Mouse (Mus musculus): Measurements from ENCODE around the gene Cct4. TPM values are rescaled to one million over a fixed set of nuclear protein-coding genes. Genes with fewer than 3 reads are reported as not detected.

Cct4 gene
- polyA plus RNA-seq, 1 experiment, result 148 TPM

- WGBS, result 96% methylated on average over 4 of the region's 4 CpGs
- H3K27ac ChIP-seq (ENCODE audit: insufficient read depth, low read depth, low read length), result no peak overlapping the region
- no peak for DNase-seq
- H3K4me3 ChIP-seq (ENCODE audit: insufficient read depth, low read depth, low read length), result no peak overlapping the region
- peaks cover 11% of the 10 kb centered on the region for H3K4me1 ChIP-seq (ENCODE audit: control insufficient read depth, insufficient read depth, low read length)
- H3K27me3 ChIP-seq (replicated peaks; ENCODE audit: control insufficient read depth, insufficient read depth, low read length), result no peaks in the 10 kb centered on the region
- peaks cover 13% of the 10 kb centered on the region for H3K36me3 ChIP-seq (ENCODE audit: control insufficient read depth, insufficient read depth, low read length)
- no peak for TF ChIP-seq POLR2A (IDR thresholded peaks at IDR 0.05; ENCODE audit: low read depth, low read length)
- TF ChIP-seq CTCF (conservative IDR thresholded peaks at IDR 0.05; ENCODE audit: insufficient read depth, insufficient read length, low read depth, low read length), result no peak
Observed at GRCm38 (mm10) chr11:22995461-22995860, 5.1 kb downstream of the Cct4 start.

GRCm38 (mm10) chr11:22998308-22998707 lies 8.0 kb downstream of the Cct4 start:
- Histone ChIP-seq H3K4me1 (ENCODE audit: control insufficient read depth, insufficient read depth, low read length) (no peaks in the 10 kb centered on the region; the same call in 1 of the 2 replicates), H3K36me3 (ENCODE audit: control insufficient read depth, insufficient read depth, low read length) (peaks cover 22% of the 10 kb centered on the region), H3K4me3 (ENCODE audit: insufficient read depth, low read depth, low read length) (no peak overlapping the region), H3K27me3 (replicated peaks; ENCODE audit: control insufficient read depth, insufficient read depth, low read length) (no peaks in the 10 kb centered on the region), H3K27ac (ENCODE audit: insufficient read depth, low read depth, low read length) (no peak overlapping the region)
- WGBS, result 82% methylated on average over 1 of the region's 1 CpGs
- TF ChIP-seq POLR2A (IDR thresholded peaks at IDR 0.05; ENCODE audit: low read depth, low read length) (no peak), CTCF (conservative IDR thresholded peaks at IDR 0.05; ENCODE audit: insufficient read depth, insufficient read length, low read depth, low read length) (no peak)
- DNase-seq, result no peak

DNA sequence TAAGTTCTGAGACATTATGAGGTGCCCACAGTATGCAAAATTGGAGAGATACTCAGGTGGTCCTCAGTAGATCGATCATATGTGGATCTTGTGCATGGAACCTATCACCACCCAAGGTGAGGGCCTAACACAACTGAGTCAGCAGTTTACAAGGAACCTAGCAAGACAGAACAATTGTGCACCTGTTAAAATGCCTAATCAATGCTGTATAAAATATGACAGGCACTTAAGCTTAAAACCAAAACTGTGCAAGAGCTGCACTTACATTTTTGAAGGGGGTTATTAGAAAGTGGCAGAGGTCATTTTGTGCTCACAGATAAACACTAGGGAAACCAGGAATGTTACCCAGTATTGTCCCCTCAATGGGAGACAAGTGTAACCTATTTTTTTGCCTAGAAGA lies 15.0 kb downstream of the Cct4 start:
- TF ChIP-seq CTCF (conservative IDR thresholded peaks at IDR 0.05; ENCODE audit: insufficient read depth, insufficient read length, low read depth, low read length) (no peak), POLR2A (IDR thresholded peaks at IDR 0.05; ENCODE audit: low read depth, low read length) (no peak)
- H3K27ac ChIP-seq (ENCODE audit: insufficient read depth, low read depth, low read length), result no peak overlapping the region
- 90% methylated on average over 1 of the region's 1 CpGs for WGBS
- DNase-seq, result no peak
- peaks cover 4% of the 10 kb centered on the region; the same call in 1 of the 2 replicates for H3K4me1 ChIP-seq (ENCODE audit: control insufficient read depth, insufficient read depth, low read length)
- peaks cover 16% of the 10 kb centered on the region for H3K36me3 ChIP-seq (ENCODE audit: control insufficient read depth, insufficient read depth, low read length)
- H3K4me3 ChIP-seq (ENCODE audit: insufficient read depth, low read depth, low read length), result no peak overlapping the region
- no peaks in the 10 kb centered on the region for H3K27me3 ChIP-seq (replicated peaks; ENCODE audit: control insufficient read depth, insufficient read depth, low read length)

DNA sequence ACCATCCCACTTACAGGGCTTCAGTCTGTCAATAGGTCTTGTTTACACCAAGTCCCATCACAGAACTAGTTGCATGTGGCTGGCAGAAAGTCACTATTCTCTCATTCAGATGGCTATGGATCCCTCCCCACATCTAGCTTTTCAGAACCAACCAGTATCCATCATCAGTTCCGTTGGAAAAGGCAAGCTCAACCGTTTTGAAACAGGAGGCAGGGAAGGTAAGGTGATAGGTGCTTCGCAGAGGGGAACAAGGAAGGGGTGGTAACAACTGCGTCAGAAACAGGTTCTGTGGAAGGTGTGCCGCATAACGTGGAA lies 16.8 kb downstream of the Cct4 start:
- no peak for TF ChIP-seq POLR2A (IDR thresholded peaks at IDR 0.05; ENCODE audit: low read depth, low read length)
- TF ChIP-seq CTCF (conservative IDR thresholded peaks at IDR 0.05; ENCODE audit: insufficient read depth, insufficient read length, low read depth, low read length), result no peak
- no peak overlapping the region for H3K27ac ChIP-seq (ENCODE audit: insufficient read depth, low read depth, low read length)
- WGBS, result 6% methylated on average over 6 of the region's 6 CpGs
- H3K27me3 ChIP-seq (replicated peaks; ENCODE audit: control insufficient read depth, insufficient read depth, low read length), result no peaks in the 10 kb centered on the region
- peaks cover 12% of the 10 kb centered on the region for H3K36me3 ChIP-seq (ENCODE audit: control insufficient read depth, insufficient read depth, low read length)
- no peak for DNase-seq
- peak overlapping the region; percentile 37 for H3K4me3 ChIP-seq (ENCODE audit: insufficient read depth, low read depth, low read length)
- H3K4me1 ChIP-seq (ENCODE audit: control insufficient read depth, insufficient read depth, low read length), result peaks cover 4% of the 10 kb centered on the region; the same call in 1 of the 2 replicates

GRCm38 (mm10) chr11:23007481-23008180 lies 17.3 kb downstream of the Cct4 start, which contains the start of gene Fam161a:
Gene Fam161a, plus strand, starts transcription at chr11:23007531.
- TF ChIP-seq CTCF (conservative IDR thresholded peaks at IDR 0.05; ENCODE audit: insufficient read depth, insufficient read length, low read depth, low read length) (no peak), POLR2A (IDR thresholded peaks at IDR 0.05; ENCODE audit: low read depth, low read length) (no peak)
- peak within 1 kb of the TSS; percentile 77 for H3K27ac ChIP-seq (ENCODE audit: insufficient read depth, low read depth, low read length)
- peaks cover 4% of the 10 kb centered on the region; the same call in 1 of the 2 replicates for H3K4me1 ChIP-seq (ENCODE audit: control insufficient read depth, insufficient read depth, low read length)
- peak within 1 kb of the TSS; percentile 82 for H3K4me3 ChIP-seq (ENCODE audit: insufficient read depth, low read depth, low read length)
- WGBS, result under 1% methylated on average over 22 of the region's 22 CpGs
- H3K27me3 ChIP-seq (replicated peaks; ENCODE audit: control insufficient read depth, insufficient read depth, low read length), result no peaks in the 10 kb centered on the region
- peaks cover 8% of the 10 kb centered on the region for H3K36me3 ChIP-seq (ENCODE audit: control insufficient read depth, insufficient read depth, low read length)
- DNase-seq, result peak; percentile 96

DNA sequence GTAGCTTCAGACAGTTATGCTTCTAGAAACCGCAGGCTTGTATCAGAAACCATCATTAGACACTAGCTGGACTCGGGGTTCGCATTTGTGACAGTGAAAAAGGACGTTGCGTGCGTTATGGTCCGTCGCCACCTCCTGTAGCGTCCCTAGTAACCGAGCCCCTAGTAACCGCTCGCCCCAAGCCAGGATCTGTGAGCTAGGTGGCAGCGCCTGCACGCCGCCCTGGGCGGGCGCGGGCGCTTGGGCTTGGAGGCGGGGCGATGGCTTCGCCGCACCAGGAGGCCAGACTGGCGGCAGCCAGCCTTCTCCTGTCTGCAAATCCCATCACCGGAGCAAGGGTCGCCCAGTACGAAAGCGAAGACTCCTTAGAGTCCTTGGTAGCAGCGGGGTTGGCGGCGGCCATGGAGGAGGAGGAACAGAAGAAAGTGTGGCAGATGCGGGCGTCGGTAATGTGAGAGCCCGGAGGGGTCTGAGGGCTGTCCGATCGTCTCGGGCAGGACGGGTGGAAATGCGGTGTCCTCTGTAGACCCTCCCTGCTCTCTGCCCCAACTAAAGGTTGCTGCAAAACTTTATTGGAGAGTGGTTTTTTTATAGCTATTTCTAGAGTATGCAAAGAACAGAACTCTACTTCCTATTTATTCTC lies 18.0 kb downstream of the Cct4 start:
- WGBS, result 1% methylated on average over 40 of the region's 40 CpGs
- H3K27ac ChIP-seq (ENCODE audit: insufficient read depth, low read depth, low read length), result peak overlapping the region; percentile 77
- DNase-seq, result peak; percentile 92
- H3K36me3 ChIP-seq (ENCODE audit: control insufficient read depth, insufficient read depth, low read length), result peaks cover 7% of the 10 kb centered on the region
- 0 out of 2 replicates have a peak, but pooled peaks have one; percentile 14 for TF ChIP-seq CTCF (conservative IDR thresholded peaks at IDR 0.05; ENCODE audit: insufficient read depth, insufficient read length, low read depth, low read length)
- TF ChIP-seq POLR2A (IDR thresholded peaks at IDR 0.05; ENCODE audit: low read depth, low read length), result no peak
- H3K27me3 ChIP-seq (replicated peaks; ENCODE audit: control insufficient read depth, insufficient read depth, low read length), result no peaks in the 10 kb centered on the region
- H3K4me3 ChIP-seq (ENCODE audit: insufficient read depth, low read depth, low read length), result peak overlapping the region; percentile 82
- peaks cover 4% of the 10 kb centered on the region; the same call in 1 of the 2 replicates for H3K4me1 ChIP-seq (ENCODE audit: control insufficient read depth, insufficient read depth, low read length)

- peaks cover 4% of the 10 kb centered on the region for H3K36me3 ChIP-seq (ENCODE audit: control insufficient read depth, insufficient read depth, low read length)
Observed at GRCm38 (mm10) chr11:23008824-23009200, 18.5 kb downstream of the Cct4 start.

More at GRCm38 (mm10) chr11:23008824-23009200, 18.5 kb downstream of the Cct4 start:
- Histone ChIP-seq H3K27me3 (replicated peaks; ENCODE audit: control insufficient read depth, insufficient read depth, low read length) (no peaks in the 10 kb centered on the region), H3K4me1 (ENCODE audit: control insufficient read depth, insufficient read depth, low read length) (peaks cover 4% of the 10 kb centered on the region; the same call in 1 of the 2 replicates), H3K27ac (ENCODE audit: insufficient read depth, low read depth, low read length) (no peak overlapping the region), H3K4me3 (ENCODE audit: insufficient read depth, low read depth, low read length) (no peak overlapping the region)
- no peak for DNase-seq
- 31% methylated on average over 4 of the region's 4 CpGs for WGBS
- no peak for TF ChIP-seq CTCF (conservative IDR thresholded peaks at IDR 0.05; ENCODE audit: insufficient read depth, insufficient read length, low read depth, low read length)
- no peak for TF ChIP-seq POLR2A (IDR thresholded peaks at IDR 0.05; ENCODE audit: low read depth, low read length)

Measured in kidney, adult 2 months (tissue).